Mouse (Mus musculus): Measurements from ENCODE around the gene Arhgef10l. TPM values are rescaled to one million over a fixed set of nuclear protein-coding genes. Genes with fewer than 3 reads are reported as not detected.

The Arhgef10l gene
- polyA plus RNA-seq, 1 experiment from 2014 or later: 5.4 TPM

- Histone ChIP-seq H3K27me3 (replicated peaks; ENCODE audit: control insufficient read depth, insufficient read depth, low read length) (no peaks in the 10 kb centered on the region), H3K4me2 (replicated peaks; ENCODE audit: low read depth) (no peak overlapping the region), H3K36me3 (ENCODE audit: control insufficient read depth, insufficient read depth) (peaks cover 50% of the 10 kb centered on the region)
Measured at GRCm38 (mm10) chr4:140709111-140709510, 43.3 kb upstream of the Arhgef10l start.

GRCm38 (mm10) chr4:140708297-140708927 is 42.6 kb upstream of the Arhgef10l start:
- no peak for TF ChIP-seq CTCF (IDR thresholded peaks at IDR 0.05; ENCODE audit: low read depth)
- H3K4me1 ChIP-seq (replicated peaks; ENCODE audit: control insufficient read depth, insufficient read depth, low read length): peaks cover 7% of the 10 kb centered on the region; the same call in 1 of the 2 replicates
- no peak overlapping the region for H3K4me3 ChIP-seq (ENCODE audit: low read depth, low read length)
- WGBS: 39% methylated on average over 18 of the region's 18 CpGs
- H3K4me2 ChIP-seq (replicated peaks; ENCODE audit: low read depth): peak overlapping the region; percentile 25; the same call in 1 of the 2 replicates
- H3K9me3 ChIP-seq (ENCODE audit: control insufficient read depth): no peaks in the 10 kb centered on the region
- ATAC-seq: peak; percentile 56
- H3K27me3 ChIP-seq (replicated peaks; ENCODE audit: control insufficient read depth, insufficient read depth, low read length): no peaks in the 10 kb centered on the region
- peaks cover 47% of the 10 kb centered on the region for H3K36me3 ChIP-seq (ENCODE audit: control insufficient read depth, insufficient read depth)
- no peak overlapping the region for H3K9ac ChIP-seq (ENCODE audit: low read depth, low read length)
- peak overlapping the region; percentile 28; the same call in 1 of the 2 replicates for H3K27ac ChIP-seq (ENCODE audit: low read depth, low read length)

More at GRCm38 (mm10) chr4:140709111-140709510, 43.3 kb upstream of the Arhgef10l start:
- 78% methylated on average over 7 of the region's 7 CpGs for WGBS
- peak overlapping the region; percentile 28; the same call in 1 of the 2 replicates for H3K27ac ChIP-seq (ENCODE audit: low read depth, low read length)
- no peak for ATAC-seq
- H3K4me3 ChIP-seq (ENCODE audit: low read depth, low read length): no peak overlapping the region
- H3K9me3 ChIP-seq (ENCODE audit: control insufficient read depth): no peaks in the 10 kb centered on the region
- no peak for TF ChIP-seq CTCF (IDR thresholded peaks at IDR 0.05; ENCODE audit: low read depth)
- H3K4me1 ChIP-seq (replicated peaks; ENCODE audit: control insufficient read depth, insufficient read depth, low read length): peaks cover 7% of the 10 kb centered on the region; the same call in 1 of the 2 replicates
- no peak overlapping the region for H3K9ac ChIP-seq (ENCODE audit: low read depth, low read length)

- Histone ChIP-seq H3K27ac (ENCODE audit: low read depth, low read length) (no peak overlapping the region), H3K4me2 (replicated peaks; ENCODE audit: low read depth) (peak overlapping the region; percentile 25; the same call in 1 of the 2 replicates), H3K4me1 (replicated peaks; ENCODE audit: control insufficient read depth, insufficient read depth, low read length) (peaks cover 7% of the 10 kb centered on the region; the same call in 1 of the 2 replicates), H3K4me3 (ENCODE audit: low read depth, low read length) (no peak overlapping the region), H3K36me3 (ENCODE audit: control insufficient read depth, insufficient read depth) (peaks cover 40% of the 10 kb centered on the region), H3K9ac (ENCODE audit: low read depth, low read length) (no peak overlapping the region), H3K9me3 (ENCODE audit: control insufficient read depth) (no peaks in the 10 kb centered on the region), H3K27me3 (replicated peaks; ENCODE audit: control insufficient read depth, insufficient read depth, low read length) (no peaks in the 10 kb centered on the region)
- TF ChIP-seq CTCF (IDR thresholded peaks at IDR 0.05; ENCODE audit: low read depth): no peak
- ATAC-seq: no peak
- 66% methylated on average over 4 of the region's 4 CpGs for WGBS
Measured at GRCm38 (mm10) chr4:140707615-140708014, 41.8 kb upstream of the Arhgef10l start.

GRCm38 (mm10) chr4:140704166-140704565 is 38.4 kb upstream of the Arhgef10l start:
- no peak overlapping the region for H3K9ac ChIP-seq (ENCODE audit: low read depth, low read length)
- peaks cover 7% of the 10 kb centered on the region; the same call in 1 of the 2 replicates for H3K4me1 ChIP-seq (replicated peaks; ENCODE audit: control insufficient read depth, insufficient read depth, low read length)
- no peak for ATAC-seq
- H3K4me2 ChIP-seq (replicated peaks; ENCODE audit: low read depth): no peak overlapping the region
- H3K27ac ChIP-seq (ENCODE audit: low read depth, low read length): no peak overlapping the region; the same call in 1 of the 2 replicates
- H3K4me3 ChIP-seq (ENCODE audit: low read depth, low read length): no peak overlapping the region
- H3K27me3 ChIP-seq (replicated peaks; ENCODE audit: control insufficient read depth, insufficient read depth, low read length): no peaks in the 10 kb centered on the region
- 38% methylated on average over 4 of the region's 4 CpGs for WGBS
- H3K36me3 ChIP-seq (ENCODE audit: control insufficient read depth, insufficient read depth): peaks cover 8% of the 10 kb centered on the region; the same call in 1 of the 2 replicates
- TF ChIP-seq CTCF (IDR thresholded peaks at IDR 0.05; ENCODE audit: low read depth): no peak
- H3K9me3 ChIP-seq (ENCODE audit: control insufficient read depth): no peaks in the 10 kb centered on the region

GRCm38 (mm10) chr4:140703636-140704035 is 37.8 kb upstream of the Arhgef10l start:
- Histone ChIP-seq H3K27ac (ENCODE audit: low read depth, low read length) (no peak overlapping the region; the same call in 1 of the 2 replicates), H3K27me3 (replicated peaks; ENCODE audit: control insufficient read depth, insufficient read depth, low read length) (no peaks in the 10 kb centered on the region), H3K9ac (ENCODE audit: low read depth, low read length) (no peak overlapping the region), H3K9me3 (ENCODE audit: control insufficient read depth) (no peaks in the 10 kb centered on the region), H3K36me3 (ENCODE audit: control insufficient read depth, insufficient read depth) (peaks cover 4% of the 10 kb centered on the region; the same call in 1 of the 2 replicates), H3K4me1 (replicated peaks; ENCODE audit: control insufficient read depth, insufficient read depth, low read length) (peaks cover 7% of the 10 kb centered on the region; the same call in 1 of the 2 replicates), H3K4me3 (ENCODE audit: low read depth, low read length) (peak overlapping the region; percentile 84; the same call in 1 of the 2 replicates), H3K4me2 (replicated peaks; ENCODE audit: low read depth) (peak overlapping the region; percentile 98)
- ATAC-seq: no peak
- 16% methylated on average over 8 of the region's 8 CpGs for WGBS
- no peak for TF ChIP-seq CTCF (IDR thresholded peaks at IDR 0.05; ENCODE audit: low read depth)

DNA sequence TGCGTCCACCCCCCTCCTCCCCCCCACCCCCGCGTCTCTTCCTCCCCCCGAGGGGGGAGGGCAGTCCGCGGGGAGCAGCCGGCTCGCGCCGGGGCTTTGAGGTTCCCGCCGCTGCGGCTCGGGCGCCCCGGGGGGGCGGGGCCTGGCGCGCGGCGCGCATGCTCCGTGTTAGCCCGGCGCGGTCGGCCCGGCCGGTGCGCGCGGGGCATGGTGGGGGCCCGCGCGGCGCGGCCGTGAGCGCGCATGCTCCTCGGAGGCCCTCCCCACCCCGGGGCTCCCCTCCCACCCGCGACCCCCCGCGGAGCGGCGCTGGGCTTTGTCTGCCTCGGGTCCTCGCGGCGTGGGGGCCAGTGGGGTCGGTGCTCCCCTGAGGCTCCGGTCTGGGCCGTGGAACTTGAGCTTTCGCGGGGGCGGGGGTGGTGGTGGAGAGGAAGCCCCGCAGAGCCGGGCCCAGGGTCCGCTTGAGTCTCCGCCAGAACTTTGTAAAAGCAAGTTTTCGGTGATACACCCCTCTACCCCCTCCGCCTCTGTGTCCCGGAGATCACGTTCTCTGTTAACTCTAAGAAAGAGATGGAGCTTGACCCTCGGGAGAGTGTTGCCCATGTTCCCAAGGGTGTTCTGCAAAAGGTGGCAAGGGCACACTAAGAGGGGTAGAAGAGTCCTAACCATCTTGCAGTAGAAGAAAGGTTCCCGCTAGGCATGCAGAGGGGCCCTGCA is 37.0 kb upstream of the Arhgef10l start:
- 2% methylated on average over 42 of the region's 68 CpGs for WGBS
- Histone ChIP-seq H3K36me3 (ENCODE audit: control insufficient read depth, insufficient read depth) (peaks cover 4% of the 10 kb centered on the region; the same call in 1 of the 2 replicates), H3K9ac (ENCODE audit: low read depth, low read length) (peak overlapping the region; percentile 78), H3K4me2 (replicated peaks; ENCODE audit: low read depth) (peak overlapping the region; percentile 98), H3K9me3 (ENCODE audit: control insufficient read depth) (no peaks in the 10 kb centered on the region), H3K27ac (ENCODE audit: low read depth, low read length) (peak overlapping the region; percentile 95), H3K4me3 (ENCODE audit: low read depth, low read length) (peak overlapping the region; percentile 84), H3K27me3 (replicated peaks; ENCODE audit: control insufficient read depth, insufficient read depth, low read length) (no peaks in the 10 kb centered on the region), H3K4me1 (replicated peaks; ENCODE audit: control insufficient read depth, insufficient read depth, low read length) (peaks cover 3% of the 10 kb centered on the region; the same call in 1 of the 2 replicates)
- ATAC-seq: peak; percentile 78
- no peak for TF ChIP-seq CTCF (IDR thresholded peaks at IDR 0.05; ENCODE audit: low read depth)
